Mouse (Mus musculus) spleen, adult 2 months (tissue): ENCODE results near the gene Garnl3. TPM values are rescaled to one million over a fixed set of nuclear protein-coding genes. Genes with fewer than 3 reads are reported as not detected.

Source experiments
- DNase-seq, 2 experiments: peaks; one replicate each; pipeline versions ENCODE4 v3.0.0 to v3.0.0-alpha.2; 2012 to 2021; ENCODE audit warnings: low spot score in 2 of 2, low read depth in 1 of 2
- H3K27ac ChIP-seq: fragments of 200-500 bp; 2 replicates; pipeline ENCODE4 v1.5.1; 2012; ENCODE audit warnings: low read length, inconsistent platforms; ENCODE audit not compliant: insufficient read depth
- H3K27me3 ChIP-seq: fragments of 200-500 bp; 2 replicates; pipeline ENCODE4 v1.6.1; 2012; ENCODE audit warnings: mild to moderate bottlenecking, moderate library complexity, low read length, inconsistent platforms; ENCODE audit not compliant: control insufficient read depth, insufficient read depth
- H3K36me3 ChIP-seq: fragments of 200-500 bp; 2 replicates; pipeline ENCODE4 v1.6.1; 2012; ENCODE audit warnings: mild to moderate bottlenecking, low read length, inconsistent platforms; ENCODE audit not compliant: control insufficient read depth, insufficient read depth
- H3K4me1 ChIP-seq: fragments of 200-500 bp; 2 replicates; pipeline ENCODE4 v1.6.1; 2011; ENCODE audit warnings: inconsistent platforms; ENCODE audit not compliant: control insufficient read depth, insufficient read depth, insufficient read length
- H3K4me3 ChIP-seq: fragments of 200-500 bp; 2 replicates; pipeline ENCODE4 v1.5.1; 2011; ENCODE audit warnings: mild to moderate bottlenecking, inconsistent platforms; ENCODE audit not compliant: insufficient read depth, insufficient read length; ENCODE audit errors: extremely low read depth
- CTCF ChIP-seq: fragments of 200-500 bp; IDR thresholded peaks from 2 replicates; pipeline ENCODE4 v1.5.1; 2011; ENCODE audit warnings: mild to moderate bottlenecking, inconsistent platforms; ENCODE audit not compliant: insufficient read depth, insufficient read length, insufficient replicate concordance; ENCODE audit errors: extremely low read depth
- POLR2A ChIP-seq: fragments of 200-500 bp; IDR thresholded peaks from 2 replicates; pipeline ENCODE4 v1.6.1; 2011; ENCODE audit warnings: low read depth, low read length, inconsistent platforms
- WGBS: fragments of 180-500 bp; shearing (Covaris S2); methylation state at CpG from one replicate; pipeline ENCODE4 v1.1.7; 2018; 5-methylcytosine and 5-hydroxymethylcytosine counted together
- polyA plus RNA-seq: library from polyadenylated mRNA; depleted of rRNA; stranded (reverse); fragments of >200 nt; gene quantifications from 2 replicates; pipeline ENCODE4 v1.2.3, GENCODE M21; 2012

Garnl3 gene
- polyA plus RNA-seq, 1 experiment, result 1.9 TPM

DNA sequence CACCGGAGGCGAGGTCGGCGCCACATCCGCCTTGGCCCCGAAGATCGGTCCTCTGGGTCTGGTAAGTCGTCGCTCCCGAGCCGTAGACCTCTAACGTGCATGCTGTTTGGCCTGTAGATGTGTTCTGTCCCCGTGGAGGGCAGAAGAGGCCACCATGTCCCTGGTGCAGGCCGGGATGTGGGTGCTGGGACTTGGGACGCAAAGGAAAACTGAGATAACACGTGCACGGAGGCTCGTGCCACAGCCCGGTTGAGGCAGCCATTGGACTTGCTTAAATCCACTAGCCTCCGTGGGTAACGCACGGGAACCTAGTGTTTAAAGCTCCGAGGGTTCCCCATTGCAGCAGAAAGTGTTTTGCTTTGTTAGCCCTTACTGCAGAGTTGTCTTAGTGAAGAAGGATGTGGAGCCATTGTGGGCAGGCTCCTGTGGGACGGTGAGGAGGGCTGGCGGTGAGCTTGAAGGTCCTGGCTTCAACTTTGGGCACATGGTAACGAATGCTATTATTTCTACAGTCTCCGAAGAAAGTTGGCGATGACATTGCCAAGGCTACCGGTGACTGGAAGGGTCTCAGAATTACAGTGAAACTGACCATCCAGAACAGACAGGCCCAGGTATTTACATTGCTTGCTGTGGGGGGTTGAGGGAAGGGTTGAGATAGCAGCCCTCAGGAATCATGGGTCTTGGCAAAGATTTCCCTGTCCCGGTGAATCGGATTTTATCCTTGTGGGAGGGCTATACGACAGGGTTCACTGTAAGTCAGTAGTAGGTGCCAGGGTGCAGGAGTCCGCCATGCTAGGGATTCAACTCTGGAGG, 169.2 kb downstream of the Garnl3 start:
- peak in 1 of 2 experiments; percentile 12 for DNase-seq
- 2% methylated on average over 33 of the region's 33 CpGs for WGBS
- Histone ChIP-seq H3K4me1 (peaks cover 8% of the 10 kb centered on the region; the same call in 1 of the 2 replicates), H3K27me3 (no peaks in the 10 kb centered on the region), H3K4me3 (peak overlapping the region; percentile 86), H3K36me3 (peaks cover 16% of the 10 kb centered on the region), H3K27ac (peak overlapping the region; percentile 82)
- TF ChIP-seq POLR2A (no peak), CTCF (no peak)

DNA sequence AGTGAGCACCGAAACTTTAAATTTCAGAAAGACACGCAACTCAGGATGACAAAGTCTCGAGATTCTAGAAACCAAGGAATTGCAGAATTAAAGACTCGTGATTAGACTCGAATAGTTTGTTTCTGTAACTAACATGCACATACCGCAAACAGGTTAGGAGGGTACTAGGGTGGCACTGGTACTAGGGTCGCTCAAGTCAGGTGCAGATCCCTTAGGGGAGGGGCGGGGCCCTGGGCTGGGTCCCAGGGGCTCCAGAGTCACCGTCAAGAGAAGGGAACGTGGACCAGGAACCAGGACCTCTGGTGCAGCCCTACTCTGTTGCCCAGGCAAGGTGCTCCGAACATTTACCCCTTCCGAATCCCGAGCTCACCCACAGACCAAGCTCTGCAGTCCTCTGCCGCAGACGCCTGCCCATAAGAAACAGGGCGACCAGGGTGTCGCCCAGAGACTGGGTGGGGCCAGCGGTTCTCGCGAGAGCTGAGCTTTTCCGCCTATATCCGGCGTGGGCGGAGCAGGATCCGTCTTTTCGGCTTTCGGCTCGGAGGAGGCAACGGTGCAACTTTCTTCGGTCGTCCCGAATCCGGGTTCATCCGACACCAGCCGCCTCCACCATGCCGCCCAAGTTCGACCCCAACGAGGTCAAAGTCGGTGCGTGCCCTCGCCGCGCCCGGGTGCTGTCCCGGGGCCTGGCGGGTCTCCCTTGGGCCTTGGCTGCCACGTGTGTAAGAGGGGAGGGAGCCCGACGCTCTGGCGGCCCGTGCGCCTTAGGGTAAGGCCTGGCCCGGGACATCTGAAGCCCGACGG, 170.1 kb downstream of the Garnl3 start, which contains the start of the genes Rpl12 and Lrsam1:
Gene Rpl12 (plus strand): TSS at position 368 of the 804 bp plus-strand sequence.
Gene Lrsam1 (minus strand): TSS at position 423 of the 804 bp plus-strand sequence.
- DNase-seq, result peak; percentile 87 to 92
- 3% methylated on average over 55 of the region's 55 CpGs for WGBS

DNA sequence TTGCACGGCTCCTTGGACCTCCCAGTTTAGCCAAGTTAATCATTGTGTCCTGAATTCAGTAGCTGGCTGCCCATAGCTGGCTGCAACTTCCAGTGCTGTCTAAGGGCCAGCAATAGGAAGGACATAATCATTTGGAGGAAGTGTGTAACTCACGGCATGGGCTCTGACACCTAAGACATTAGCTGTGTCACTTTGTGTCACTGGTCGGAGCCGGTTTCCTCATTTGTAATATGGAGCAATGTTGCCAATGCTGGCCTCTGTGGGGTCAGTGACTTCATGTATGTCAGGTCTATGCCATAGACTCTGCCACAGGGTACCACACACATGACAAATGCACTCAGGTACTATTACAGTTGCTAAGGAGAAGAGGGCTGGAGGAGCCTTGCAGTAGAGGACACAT, 171.2 kb downstream of the Garnl3 start:
- Histone ChIP-seq H3K4me1 (peaks cover 2% of the 10 kb centered on the region; the same call in 1 of the 2 replicates), H3K36me3 (peaks cover 16% of the 10 kb centered on the region), H3K27me3 (no peaks in the 10 kb centered on the region), H3K4me3 (no peak overlapping the region), H3K27ac (no peak overlapping the region)
- no peak for DNase-seq
- TF ChIP-seq POLR2A, result no peak
- no peak for TF ChIP-seq CTCF
- WGBS, result 88% methylated on average over 4 of the region's 4 CpGs

More for the DNA sequence above, 170.1 kb downstream of the Garnl3 start, which contains the start of the genes Rpl12 and Lrsam1:
- H3K4me1 ChIP-seq, result peaks cover 7% of the 10 kb centered on the region; the same call in 1 of the 2 replicates
- TF ChIP-seq POLR2A, result peak; percentile 40
- TF ChIP-seq CTCF, result no peak
- H3K4me3 ChIP-seq, result peak within 1 kb of the TSS; percentile 86
- H3K27me3 ChIP-seq, result no peaks in the 10 kb centered on the region
- H3K36me3 ChIP-seq, result peaks cover 16% of the 10 kb centered on the region
- peak within 1 kb of the TSS; percentile 82 for H3K27ac ChIP-seq

DNA sequence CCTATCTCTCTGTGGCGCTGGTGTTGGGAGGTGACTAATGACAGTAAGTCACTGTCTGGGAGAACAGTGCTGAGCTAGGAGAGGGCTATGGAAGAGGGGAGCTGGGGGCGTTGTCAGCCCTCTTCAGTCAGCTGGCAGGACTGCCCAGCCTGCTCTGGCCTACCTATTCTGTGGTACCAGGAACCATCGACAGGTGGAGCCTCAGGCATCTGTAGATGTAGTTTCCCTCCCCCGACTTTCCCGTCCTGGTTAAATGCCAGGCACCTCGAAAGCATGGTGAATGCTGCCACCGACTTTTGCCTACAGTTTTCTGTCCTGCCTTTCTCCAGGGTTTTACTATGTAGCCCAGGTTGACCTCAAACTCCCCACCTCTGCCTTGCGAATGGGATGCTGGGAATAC, 174.1 kb downstream of the Garnl3 start:
- WGBS, result 71% methylated on average over 8 of the region's 8 CpGs
- no peak for TF ChIP-seq CTCF
- no peak for TF ChIP-seq POLR2A
- Histone ChIP-seq H3K4me3 (no peak overlapping the region), H3K27ac (no peak overlapping the region), H3K4me1 (peaks cover 2% of the 10 kb centered on the region; the same call in 1 of the 2 replicates), H3K27me3 (no peaks in the 10 kb centered on the region), H3K36me3 (peaks cover 5% of the 10 kb centered on the region)
- no peak for DNase-seq

DNA sequence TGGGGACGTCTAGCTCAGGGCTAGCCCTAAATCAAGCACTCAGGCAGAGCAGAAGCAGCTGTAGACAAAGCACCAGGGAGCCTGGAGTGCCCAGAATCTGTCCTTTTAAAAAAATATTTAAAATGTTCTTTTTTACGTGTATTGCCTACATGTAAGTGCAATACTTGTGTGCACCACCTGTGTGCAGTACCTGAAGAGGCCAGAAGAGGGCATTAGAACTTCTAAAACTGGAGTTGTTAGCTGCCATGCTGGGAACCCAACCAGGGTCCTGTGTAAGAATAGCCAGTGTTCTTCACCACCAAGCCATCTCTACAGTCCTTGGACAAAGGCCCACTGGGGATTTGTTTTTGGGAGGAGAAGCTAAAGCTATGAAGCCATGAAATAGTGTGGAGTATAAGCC, 176.9 kb downstream of the Garnl3 start:
- TF ChIP-seq POLR2A, result no peak
- no peak for TF ChIP-seq CTCF
- Histone ChIP-seq H3K4me1 (no peaks in the 10 kb centered on the region), H3K36me3 (peaks cover 5% of the 10 kb centered on the region), H3K27me3 (no peaks in the 10 kb centered on the region), H3K27ac (no peak overlapping the region), H3K4me3 (no peak overlapping the region)
- WGBS, result 89% methylated on average over 2 of the region's 2 CpGs
- no peak for DNase-seq

DNA sequence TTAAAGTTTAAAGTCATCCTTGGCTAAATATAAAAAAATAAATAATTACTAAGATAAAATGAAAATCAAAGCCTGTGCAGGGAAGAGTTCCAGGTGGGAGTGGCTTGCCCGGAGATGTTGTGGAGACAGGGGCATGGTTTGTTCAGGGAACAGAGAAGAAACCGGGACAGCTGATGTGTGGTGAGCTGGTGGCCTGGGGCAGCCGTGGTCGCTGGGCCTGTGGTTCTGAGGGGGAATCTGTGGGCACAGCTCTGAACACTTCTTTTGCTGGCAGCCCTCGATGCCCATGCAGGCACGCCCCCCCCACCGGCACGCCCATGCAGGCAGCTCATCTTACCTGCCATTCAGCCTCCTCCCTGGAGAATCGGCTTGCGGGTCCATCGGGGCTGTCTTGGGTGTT, 184.0 kb downstream of the Garnl3 start:
- TF ChIP-seq CTCF (no peak), POLR2A (no peak)
- H3K4me3 ChIP-seq, result no peak overlapping the region
- DNase-seq, result no peak
- WGBS, result 76% methylated on average over 11 of the region's 11 CpGs
- H3K27me3 ChIP-seq, result no peaks in the 10 kb centered on the region
- H3K36me3 ChIP-seq, result peaks cover 13% of the 10 kb centered on the region
- H3K4me1 ChIP-seq, result no peaks in the 10 kb centered on the region
- H3K27ac ChIP-seq, result no peak overlapping the region

DNA sequence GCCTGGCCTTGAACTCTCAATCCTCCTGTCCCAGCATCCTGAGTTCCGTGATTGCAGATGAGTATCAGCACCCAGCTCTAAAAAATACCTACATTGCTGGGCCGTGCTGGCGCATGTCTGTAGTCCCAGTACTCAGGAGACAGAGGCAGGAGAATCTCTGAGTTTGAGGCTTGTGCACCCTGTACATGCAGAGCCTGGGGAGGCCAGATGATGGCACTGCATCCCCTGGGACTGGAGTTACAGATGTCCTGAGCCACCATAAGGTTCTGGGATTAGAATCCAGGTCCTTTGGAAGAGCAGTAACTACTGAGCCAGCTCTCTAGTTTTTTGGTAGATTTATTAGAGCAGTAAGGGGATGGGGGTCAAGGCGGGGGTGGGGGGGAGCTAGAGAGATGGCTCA, 191.0 kb downstream of the Garnl3 start:
- WGBS, result 94% methylated on average over 4 of the region's 4 CpGs

More for the DNA sequence above, 191.0 kb downstream of the Garnl3 start:
- H3K27me3 ChIP-seq, result no peaks in the 10 kb centered on the region
- no peak for TF ChIP-seq POLR2A
- no peak for TF ChIP-seq CTCF
- no peak for DNase-seq
- peaks cover 11% of the 10 kb centered on the region for H3K36me3 ChIP-seq
- H3K27ac ChIP-seq, result no peak overlapping the region
- no peak overlapping the region for H3K4me3 ChIP-seq
- no peaks in the 10 kb centered on the region for H3K4me1 ChIP-seq
